17 mouse cellular contexts compared by ENCODE assay signal in the genomic region with DNA sequence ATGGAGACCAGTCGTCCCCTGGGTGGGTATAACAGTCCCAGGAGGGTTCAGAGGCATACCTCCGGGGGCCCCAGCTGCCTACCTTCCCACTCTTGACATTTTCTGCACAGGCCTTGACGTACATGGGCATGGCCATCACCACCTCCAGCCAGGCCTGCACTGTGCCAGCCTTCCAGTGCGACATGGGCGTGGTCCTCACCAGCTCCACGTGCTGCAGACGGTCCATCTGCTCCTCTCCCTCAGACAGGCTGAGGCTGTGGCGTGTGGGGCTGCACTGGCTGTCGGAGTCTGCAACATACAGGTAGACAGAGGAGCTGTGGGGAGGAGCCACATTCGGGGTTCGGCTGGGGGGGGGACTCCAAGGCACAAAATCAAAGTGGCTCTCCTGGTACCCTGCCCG. TPM values are rescaled to one million over a fixed set of nuclear protein-coding genes. Genes with fewer than 3 reads are reported as not detected.
DNase-seq lines count a peak whose midpoint lies in the region; ATAC-seq and TF ChIP-seq lines count a peak whose summit lies in the region.
"Had no signal": no experiment of that assay in that cellular context is flagged by ENCODE, and none has a peak within 500 bp of the region (broad histone marks: within the 10 kb centered on the region; RNA-seq: fewer than 3 reads in every experiment).

No protein-coding gene starts in this region.

- no peaks in the 10 kb centered on the region for H3K36me3 ChIP-seq in kidney, embryonic 15.5 days
- no peaks in the 10 kb centered on the region for H3K36me3 ChIP-seq in kidney, adult 2 months (ENCODE audit: control insufficient read depth, insufficient read depth, low read length)
- H3K36me3 ChIP-seq in G1E (replicated peaks) = no peaks in the 10 kb centered on the region
- H3K36me3 ChIP-seq in limb, embryonic 10.5 days = no peaks in the 10 kb centered on the region
- H3K36me3 ChIP-seq: forebrain, embryonic 12.5 days; limb, embryonic 15.5 days; neural tube, embryonic 12.5 days had no signal

- peaks cover 12% of the 10 kb centered on the region for H3K4me1 ChIP-seq in kidney, embryonic 15.5 days
- no peaks in the 10 kb centered on the region for H3K4me1 ChIP-seq in kidney, adult 2 months (ENCODE audit: control insufficient read depth, insufficient read depth, low read length)
- no peaks in the 10 kb centered on the region for H3K4me1 ChIP-seq in G1E (ENCODE audit: insufficient read depth, low read depth, low read length)
- peaks cover 49% of the 10 kb centered on the region for H3K4me1 ChIP-seq in limb, embryonic 10.5 days

- WGBS in kidney, embryonic 15.5 days = 86% methylated on average over 12 of the region's 12 CpGs
- 88% methylated on average over 12 of the region's 12 CpGs for WGBS in kidney, adult 2 months
- 84% methylated on average over 12 of the region's 12 CpGs for WGBS in limb, embryonic 10.5 days

- H3K4me3 ChIP-seq in kidney, embryonic 15.5 days (replicated peaks) = no peak overlapping the region
- no peak overlapping the region for H3K4me3 ChIP-seq in kidney, adult 2 months (ENCODE audit: insufficient read depth, low read depth, low read length)
- peak overlapping the region; percentile 49; the same call in 1 of the 2 replicates for H3K4me3 ChIP-seq in G1E (ENCODE audit: low read depth, low read length)
- no peak overlapping the region for H3K4me3 ChIP-seq in limb, embryonic 10.5 days
- H3K4me3 ChIP-seq: forebrain, embryonic 12.5 days; left cerebral cortex, adult 2 months; limb, embryonic 15.5 days; neural tube, embryonic 12.5 days had no signal

- no peak for TF ChIP-seq POLR2A in kidney, adult 2 months (IDR thresholded peaks at IDR 0.05; ENCODE audit: low read depth, low read length)

- no peak for TF ChIP-seq CTCF in kidney, adult 2 months (conservative IDR thresholded peaks at IDR 0.05; ENCODE audit: insufficient read depth, insufficient read length, low read depth, low read length)
- TF ChIP-seq CTCF in G1E (IDR thresholded peaks at IDR 0.05; ENCODE audit: low read depth, low read length) = no peak

- no peak overlapping the region for H3K4me2 ChIP-seq in kidney, embryonic 15.5 days
- H3K4me2 ChIP-seq: forebrain, embryonic 12.5 days; limb, embryonic 15.5 days; neural tube, embryonic 12.5 days had no signal

- H3K9me3 ChIP-seq in kidney, embryonic 15.5 days (replicated peaks) = no peaks in the 10 kb centered on the region
- peaks cover 90% of the 10 kb centered on the region for H3K9me3 ChIP-seq in G1E (replicated peaks)
- no peaks in the 10 kb centered on the region for H3K9me3 ChIP-seq in limb, embryonic 10.5 days (replicated peaks)
- H3K9me3 ChIP-seq: forebrain, embryonic 12.5 days; limb, embryonic 15.5 days; neural tube, embryonic 12.5 days had no signal

- peak; percentile 70 to 73 for DNase-seq in cerebellum, postnatal 10 days
- DNase-seq in kidney, adult 2 months = no peak
- no peak for DNase-seq in G1E (ENCODE audit: low spot score)
- no peak for DNase-seq in limb, embryonic 10.5 days (ENCODE audit: low spot score)
- DNase-seq in liver = no peak
- no peak for DNase-seq in urinary bladder, postnatal 25 days (ENCODE audit: low spot score)
- DNase-seq: cerebellum, postnatal 36 days; gastrocnemius, postnatal 14 days; liver, postnatal 0 days; lung, postnatal 36 days; thymus, postnatal 4 days had no signal

- no peak overlapping the region for H3K27ac ChIP-seq in kidney, embryonic 15.5 days
- no peak overlapping the region for H3K27ac ChIP-seq in kidney, adult 2 months (ENCODE audit: insufficient read depth, low read depth, low read length)
- H3K27ac ChIP-seq in limb, embryonic 10.5 days = peak overlapping the region; percentile 81
- H3K27ac ChIP-seq: left cerebral cortex, adult 2 months; limb, embryonic 15.5 days; neural tube, embryonic 12.5 days had no signal

- H3K27me3 ChIP-seq in kidney, embryonic 15.5 days = no peaks in the 10 kb centered on the region; the same call in 1 of the 2 replicates
- H3K27me3 ChIP-seq in kidney, adult 2 months (replicated peaks; ENCODE audit: control insufficient read depth, insufficient read depth, low read length) = no peaks in the 10 kb centered on the region
- H3K27me3 ChIP-seq in G1E (ENCODE audit: insufficient read depth, low read length) = no peaks in the 10 kb centered on the region; the same call in 1 of the 2 replicates
- H3K27me3 ChIP-seq in limb, embryonic 10.5 days (ENCODE audit: low read depth, poor library complexity, severe bottlenecking) = 0 out of 2 replicates have a peak, but pooled peaks cover 10% of the 10 kb centered on the region
- H3K27me3 ChIP-seq: forebrain, embryonic 12.5 days; limb, embryonic 15.5 days; neural tube, embryonic 12.5 days had no signal

- no peak overlapping the region for H3K9ac ChIP-seq in kidney, embryonic 15.5 days
- H3K9ac ChIP-seq: forebrain, embryonic 12.5 days; limb, embryonic 15.5 days; liver, postnatal 0 days; neural tube, embryonic 12.5 days had no signal

- no peak for ATAC-seq in cerebellum, adult (ENCODE audit: insufficient number of reproducible peaks, low FRiP score, low TSS enrichment)
- ATAC-seq in kidney, embryonic 15.5 days (replicated peaks; ENCODE audit: low FRiP score) = peak; percentile 40
- ATAC-seq in G1E (ENCODE audit: extremely low read depth, insufficient number of reproducible peaks, low FRiP score, poor library complexity, severe bottlenecking) = no peak
- ATAC-seq: liver, postnatal 0 days had no signal

RNA-seq across cellular contexts. Expression of gene Tmem51, which starts 33.9 kb away (rescaled TPM):
- polyA plus RNA-seq in kidney, embryonic 15.5 days (2015; fragmentation: Nextera tagmentation; extraction: Ambion mirVana) = 29.1 and 29.5 TPM in 2 replicates
- polyA plus RNA-seq in kidney, adult 2 months (2012; rRNA removed) = 59.6 and 60.4 TPM in 2 replicates
- total RNA-seq in G1E (2014; fragmentation: Nextera tagmentation) (not detected in 2 replicates), G1E (2017) (0.05 TPM in 1 of 2 replicates, not detected in the other)
- polyA plus RNA-seq in G1E (2012) = not detected in 2 replicates
- polyA plus RNA-seq in limb, embryonic 10.5 days (2016; fragmentation: Nextera tagmentation; extraction: Ambion mirVana) = 7.0 and 10.8 TPM in 2 replicates

Comparison
In these comparisons a context has a peak if more than half of its experiments do, and no peak if none do; other contexts are left out.
1. DNase-seq: peak in cerebellum, postnatal 10 days (2 of 2); none in kidney, adult 2 months (single experiment), G1E (single experiment), limb, embryonic 10.5 days (single experiment), liver (single experiment) and urinary bladder, postnatal 25 days (single experiment).